Mouse (Mus musculus): Measurements from ENCODE around the gene Fgf11.

Gene Fgf11

GRCm38 (mm10) chr11:69816520-69816919 is 14.9 kb upstream of the Fgf11 start:
- DNase-seq (ENCODE audit: low spot score in 2 of 2) = no peak

- DNase-seq (ENCODE audit: low spot score in 2 of 2) = no peak
Measured at GRCm38 (mm10) chr11:69815155-69815554, 13.5 kb upstream of the Fgf11 start, which contains the start of gene Gm39566. TSS of gene Gm39566 (minus strand) at chr11:69815298.

DNA sequence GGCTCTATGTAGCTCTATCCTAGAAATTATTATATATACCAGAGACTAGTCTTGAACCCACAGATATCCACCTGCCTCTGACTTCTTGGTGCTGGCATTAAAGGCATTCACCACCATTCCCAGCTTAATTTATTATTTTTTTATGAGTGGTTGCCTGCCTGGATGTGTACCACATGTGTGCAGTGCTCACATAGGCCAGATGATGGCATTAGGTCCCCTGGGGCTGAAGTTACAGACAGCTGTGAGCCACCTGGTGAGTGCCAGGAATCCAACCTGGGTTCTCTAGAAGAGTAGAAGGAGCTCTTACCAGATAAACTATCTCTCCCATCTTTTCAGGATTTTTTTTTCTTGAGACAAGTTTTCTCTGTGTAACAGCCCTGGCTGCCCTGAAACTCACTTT is 8.6 kb upstream of the Fgf11 start:
- DNase-seq (ENCODE audit: low spot score in 2 of 2) = no peak

GRCm38 (mm10) chr11:69807641-69808040 is 6.0 kb upstream of the Fgf11 start:
- no peak for DNase-seq (ENCODE audit: low spot score in 2 of 2)

GRCm38 (mm10) chr11:69806378-69806777 is 4.7 kb upstream of the Fgf11 start:
- no peak for DNase-seq (ENCODE audit: low spot score in 2 of 2)

DNA sequence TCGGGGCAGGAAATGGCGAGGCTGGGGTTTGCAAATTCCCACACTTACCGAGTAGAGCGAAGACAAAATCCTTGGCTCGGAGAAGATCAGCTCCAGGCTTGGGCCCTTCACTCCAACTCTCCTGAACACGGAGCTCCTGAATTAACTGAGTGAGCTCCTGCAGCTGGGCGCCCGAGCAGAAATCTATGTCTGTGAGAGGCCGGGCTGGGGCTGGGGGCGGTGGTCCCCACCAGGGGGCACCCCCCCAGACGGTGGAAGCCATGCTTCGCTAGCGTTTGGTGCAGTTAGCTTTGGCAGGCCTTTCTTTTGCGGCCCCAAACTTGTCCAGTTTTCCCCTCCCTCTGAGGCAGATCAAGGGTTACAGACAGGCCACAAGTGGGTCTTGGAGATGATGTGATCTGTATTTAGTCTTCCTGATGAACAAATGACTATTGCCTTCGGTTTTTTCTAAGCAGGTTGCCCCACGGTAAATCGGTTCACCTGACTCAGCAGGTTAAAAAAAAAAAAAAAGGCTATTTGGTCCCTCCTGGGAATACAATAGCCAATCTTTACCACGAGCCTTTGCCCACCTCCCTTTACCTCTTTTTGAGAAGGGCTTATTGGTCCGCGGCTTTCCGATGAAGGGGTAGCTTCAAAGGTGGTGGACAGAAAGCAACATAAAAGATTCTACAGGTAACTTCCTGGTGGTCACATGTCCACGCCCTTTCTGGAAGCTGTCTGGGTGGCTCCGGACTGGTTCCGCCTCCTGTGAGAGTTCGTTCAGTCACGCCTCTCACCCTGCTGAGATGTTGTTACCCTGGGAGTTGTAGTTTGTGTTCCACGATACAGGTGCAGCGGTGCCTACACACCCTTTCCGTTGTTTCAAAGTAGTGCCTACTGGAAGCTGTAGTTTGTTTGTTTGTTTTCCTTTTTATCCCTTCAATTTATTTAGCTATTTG is 3.6 kb upstream of the Fgf11 start, which contains the start of gene Tmem102:
Gene Tmem102 (minus strand): TSS at position 653 of the 938 bp plus-strand sequence.
- DNase-seq (ENCODE audit: low spot score in 2 of 2) = no peak

- no peak for DNase-seq (ENCODE audit: low spot score in 2 of 2)
Measured at GRCm38 (mm10) chr11:69804652-69804940, 2.9 kb upstream of the Fgf11 start.

DNA sequence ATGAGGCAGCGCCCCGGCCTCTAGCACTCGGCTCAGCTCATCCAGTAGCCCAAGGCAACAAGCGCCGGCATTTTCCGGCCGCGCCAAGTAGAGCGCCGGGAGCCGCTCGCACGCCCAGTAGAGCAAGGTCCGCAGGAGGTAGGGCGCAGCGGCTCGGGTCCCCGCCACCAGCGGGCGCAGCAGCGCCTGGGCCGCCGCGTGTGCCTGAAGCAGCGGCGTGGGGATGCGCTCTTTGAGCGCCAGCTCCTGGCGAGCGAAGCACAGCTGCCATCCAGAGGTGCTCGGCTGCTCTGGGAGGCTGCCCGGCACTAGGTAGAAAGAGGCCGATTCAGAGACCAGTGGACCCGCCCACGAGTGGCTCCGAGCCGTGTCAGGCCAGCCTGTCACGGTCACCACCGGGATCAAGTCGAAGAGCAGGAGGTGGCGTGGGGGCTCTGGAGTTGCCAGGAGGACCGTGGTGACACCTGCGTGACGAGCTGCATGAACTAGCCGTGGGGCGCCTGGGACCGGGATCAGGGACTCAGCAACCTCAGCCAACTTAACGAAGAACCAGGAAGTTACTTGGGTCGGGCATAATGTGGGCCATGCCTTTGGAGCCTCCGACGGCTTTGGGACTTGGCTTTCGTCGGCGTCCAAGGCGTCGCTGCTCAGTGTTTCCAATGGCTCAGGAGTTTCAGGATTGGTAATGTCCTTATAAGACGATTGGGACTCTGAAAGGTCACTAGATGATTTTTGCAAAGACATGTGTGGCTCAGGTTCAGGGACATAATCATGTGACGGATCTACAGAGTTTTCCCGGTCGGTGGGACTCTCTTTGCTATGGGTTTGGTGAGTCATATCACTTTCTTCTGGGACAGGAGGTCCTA is 2.4 kb upstream of the Fgf11 start:
- DNase-seq (ENCODE audit: low spot score in 2 of 2) = peak; percentile 71 to 77

- DNase-seq (ENCODE audit: low spot score in 2 of 2) = no peak
Measured at GRCm38 (mm10) chr11:69803328-69803727, 1.7 kb upstream of the Fgf11 start.

DNA sequence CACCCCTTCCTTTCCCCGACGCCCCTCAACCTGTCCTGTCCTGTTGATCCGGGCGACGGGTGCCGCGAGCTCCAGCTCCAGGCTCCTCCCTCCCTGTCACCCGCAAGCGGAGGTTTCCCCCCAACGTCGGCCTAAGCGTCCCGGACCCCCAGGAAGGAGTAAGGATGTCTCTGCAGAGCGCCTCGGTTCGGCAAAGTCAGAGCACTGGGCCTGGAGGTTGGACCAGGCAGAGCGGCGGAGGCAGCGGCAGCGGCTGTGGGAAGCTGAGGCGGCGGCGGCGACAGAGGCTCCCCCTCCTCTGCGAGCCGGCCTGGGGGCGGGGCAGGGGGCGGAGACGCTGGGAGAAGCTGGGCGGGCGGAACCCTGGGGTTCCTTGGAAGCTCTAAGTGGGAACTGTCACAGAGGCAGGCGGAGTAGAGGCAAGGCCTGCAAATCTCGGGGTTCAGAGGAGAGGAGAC is 1.0 kb upstream of the Fgf11 start:
- DNase-seq (ENCODE audit: low spot score in 2 of 2) = peak; percentile 50 to 65

DNA sequence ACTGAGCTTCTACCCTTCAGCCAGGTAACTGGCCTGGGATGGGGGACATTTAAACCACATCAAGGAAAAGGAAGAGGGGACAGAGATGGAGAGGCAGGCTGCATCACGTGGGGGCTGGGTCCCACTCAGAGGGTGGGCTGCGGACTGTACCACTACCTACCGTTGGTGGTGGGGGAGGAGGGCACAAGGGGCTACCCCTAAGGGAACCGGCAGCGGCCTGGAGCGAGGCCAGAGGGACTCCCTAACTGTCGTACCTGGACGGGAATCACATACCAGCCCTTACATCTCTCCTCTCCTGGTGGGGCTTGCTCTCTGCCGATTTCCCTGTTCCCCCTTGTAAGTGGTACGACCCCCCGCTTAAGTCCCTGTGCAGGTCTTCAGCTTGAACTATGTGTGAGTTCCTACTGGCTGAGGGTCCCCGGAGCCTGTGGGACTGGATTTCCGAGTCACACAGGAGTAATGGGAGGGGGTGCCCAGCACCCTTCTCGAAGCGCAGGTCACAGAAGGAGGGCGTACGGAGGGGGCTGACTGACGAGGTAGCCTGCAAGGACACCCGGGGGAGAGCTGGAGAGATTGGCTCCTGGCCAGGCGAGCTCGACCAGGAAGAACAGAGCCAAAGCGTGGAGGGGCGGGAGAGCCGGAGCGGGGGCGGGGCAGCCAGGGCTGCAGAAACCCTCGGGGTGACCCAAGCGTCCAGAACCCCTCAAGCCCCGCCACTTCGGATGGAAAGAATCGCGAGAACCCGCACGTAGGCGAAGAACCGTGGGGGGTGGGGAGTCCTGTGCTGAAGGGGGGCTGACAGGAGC is 1.1 kb downstream of the Fgf11 start:
- DNase-seq (ENCODE audit: low spot score in 2 of 2) = no peak

- no peak for DNase-seq (ENCODE audit: low spot score in 2 of 2)
Measured at GRCm38 (mm10) chr11:69800138-69800391, 1.6 kb downstream of the Fgf11 start.

DNA sequence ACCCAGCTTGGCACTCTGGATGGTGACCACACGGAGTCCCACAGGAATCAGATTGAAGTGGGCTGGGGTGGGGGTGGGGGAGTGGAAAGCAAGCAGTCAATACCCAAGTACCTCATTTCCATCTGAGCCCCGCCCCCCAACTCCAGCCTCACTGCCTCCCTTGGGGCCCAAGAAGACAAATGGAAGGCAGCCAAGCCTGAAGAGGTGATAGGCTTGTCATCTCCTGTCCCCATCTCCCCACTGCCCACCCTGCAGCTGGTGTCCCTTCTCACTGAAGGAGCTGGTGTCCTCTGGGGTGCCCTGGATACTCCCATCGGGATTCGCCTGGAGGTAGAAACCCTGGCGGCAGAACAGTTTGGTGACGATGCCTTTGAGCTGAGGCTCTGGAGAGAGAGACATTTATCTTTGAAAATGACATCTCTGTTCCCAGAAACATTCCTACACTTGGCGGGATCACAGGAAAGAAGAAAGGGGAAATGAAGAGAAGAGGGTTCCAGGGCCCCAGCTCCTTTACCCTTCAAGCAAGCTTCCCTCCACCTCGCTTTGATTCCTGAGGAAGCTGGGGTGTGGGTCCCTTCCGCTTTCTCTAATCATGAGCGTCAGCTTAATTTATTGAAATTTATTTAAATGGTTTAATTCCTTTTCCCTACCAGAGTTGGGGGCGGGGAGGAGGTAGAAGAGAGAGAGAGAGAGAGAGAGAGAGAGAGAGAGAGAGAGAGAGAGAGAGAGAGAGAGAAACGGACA is 2.1 kb downstream of the Fgf11 start:
- peak; percentile 66 to 73 for DNase-seq (ENCODE audit: low spot score in 2 of 2)

- no peak for DNase-seq (ENCODE audit: low spot score in 2 of 2)
Measured at GRCm38 (mm10) chr11:69797924-69798323, 3.7 kb downstream of the Fgf11 start.

GRCm38 (mm10) chr11:69795983-69796435 is 5.6 kb downstream of the Fgf11 start:
- no peak for DNase-seq (ENCODE audit: low spot score in 2 of 2)

GRCm38 (mm10) chr11:69795168-69795982 is 6.3 kb downstream of the Fgf11 start, which contains the start of gene Chrnb1:
TSS of gene Chrnb1 (minus strand) at chr11:69795943.
- DNase-seq (ENCODE audit: low spot score in 2 of 2) = peak; percentile 98 to 99

- DNase-seq (ENCODE audit: low spot score in 2 of 2) = no peak
Measured at GRCm38 (mm10) chr11:69793429-69793828, 8.2 kb downstream of the Fgf11 start.

DNA sequence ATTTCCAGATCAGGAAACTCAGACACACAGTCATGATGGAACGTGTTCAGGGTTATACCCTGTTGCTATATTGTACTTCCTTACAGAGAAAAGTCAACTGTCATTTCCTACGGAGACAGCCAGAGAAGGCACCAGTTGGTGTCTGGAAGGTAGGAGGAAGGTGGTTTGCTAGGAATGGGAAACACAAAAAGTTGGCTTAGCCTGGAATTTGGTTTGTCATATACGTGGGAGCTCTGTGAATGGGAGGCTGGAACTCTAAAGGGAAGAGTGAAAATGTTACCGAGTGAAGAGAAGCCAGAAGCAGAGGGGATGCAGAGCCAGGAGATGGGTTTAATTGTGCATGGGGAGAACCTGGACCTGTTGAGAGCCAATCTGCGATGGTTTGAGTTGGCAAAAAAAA is 10.2 kb downstream of the Fgf11 start:
- DNase-seq (ENCODE audit: low spot score in 2 of 2) = no peak

GRCm38 (mm10) chr11:69789431-69789830 is 12.2 kb downstream of the Fgf11 start:
- no peak for DNase-seq (ENCODE audit: low spot score in 2 of 2)

GRCm38 (mm10) chr11:69787306-69787705 is 14.4 kb downstream of the Fgf11 start:
- DNase-seq (ENCODE audit: low spot score in 2 of 2) = no peak

Data from spleen, postnatal 36 days (tissue).